In the genomic region with DNA sequence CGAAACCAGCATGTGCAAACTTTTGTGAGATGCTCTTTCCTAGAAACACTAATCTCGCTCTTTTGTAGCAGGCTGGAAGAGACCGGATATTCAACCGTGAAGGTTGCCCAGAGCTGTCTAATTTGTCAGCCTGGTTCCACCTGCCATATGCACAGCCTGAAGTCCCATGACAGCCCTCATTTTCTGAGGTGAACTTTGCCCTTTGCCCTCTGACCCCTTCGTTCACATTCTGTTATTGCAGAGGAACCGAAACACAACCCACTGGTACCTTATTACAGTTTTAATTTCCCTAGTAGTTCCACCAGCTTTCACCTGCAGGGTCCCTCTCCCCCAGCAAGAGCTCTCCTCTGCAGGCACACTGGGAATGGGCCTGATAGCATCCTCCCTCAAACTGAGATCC, we compare ENCODE assay signal across 24 mouse cellular contexts.
"Had no signal": no experiment of that assay in that cellular context is flagged by ENCODE, and none has a peak within 500 bp of the region (broad histone marks: within the 10 kb centered on the region; RNA-seq: fewer than 3 reads in every experiment).

No protein-coding gene starts in this region.

- DNase-seq: kidney, adult 8-10 months; kidney, postnatal 10 days; layer of hippocampus, postnatal 36 days; left cerebral cortex, postnatal 4 days; lung, adult 18-20 months; lung, postnatal 14 days; right cerebral cortex, adult 18-20 months; right cerebral cortex, postnatal 14 days; right cerebral cortex, postnatal 4 days; thymus, adult 2 months; thymus, postnatal 14 days; thymus, postnatal 4 days had no signal

- H3K9ac ChIP-seq: kidney, embryonic 15.5 days; limb, embryonic 12.5 days; limb, embryonic 15.5 days; liver, embryonic 12.5 days; liver, embryonic 15.5 days; midbrain, embryonic 13.5 days had no signal

- H3K4me2 ChIP-seq: kidney, embryonic 15.5 days; limb, embryonic 12.5 days; limb, embryonic 15.5 days; liver, embryonic 12.5 days; liver, embryonic 15.5 days; midbrain, embryonic 13.5 days had no signal

- H3K27ac ChIP-seq: kidney, embryonic 15.5 days; left cerebral cortex, adult 2 months; limb, embryonic 12.5 days; limb, embryonic 15.5 days; liver, embryonic 12.5 days; liver, embryonic 15.5 days; macrophage; midbrain, embryonic 13.5 days; stomach, postnatal 0 days had no signal

- ATAC-seq: liver, embryonic 12.5 days; midbrain, embryonic 13.5 days; midbrain, embryonic 16.5 days had no signal

- H3K27me3 ChIP-seq: kidney, embryonic 15.5 days; limb, embryonic 15.5 days; liver, embryonic 12.5 days; liver, embryonic 15.5 days; midbrain, embryonic 13.5 days had no signal

- H3K36me3 ChIP-seq: kidney, embryonic 15.5 days; limb, embryonic 12.5 days; limb, embryonic 15.5 days; liver, embryonic 12.5 days; liver, embryonic 15.5 days; midbrain, embryonic 10.5 days; midbrain, embryonic 13.5 days had no signal

- H3K9me3 ChIP-seq: kidney, embryonic 15.5 days; limb, embryonic 12.5 days; limb, embryonic 15.5 days; liver, embryonic 12.5 days; liver, embryonic 15.5 days; midbrain, embryonic 10.5 days; midbrain, embryonic 13.5 days had no signal

- H3K4me1 ChIP-seq: kidney, embryonic 15.5 days; limb, embryonic 15.5 days; liver, embryonic 12.5 days; liver, embryonic 15.5 days; midbrain, embryonic 13.5 days had no signal

- H3K4me3 ChIP-seq: kidney, embryonic 15.5 days; left cerebral cortex, adult 2 months; limb, embryonic 12.5 days; limb, embryonic 15.5 days; liver, embryonic 12.5 days; liver, embryonic 15.5 days; midbrain, embryonic 10.5 days; midbrain, embryonic 13.5 days; myocyte had no signal
